Mouse (Mus musculus) E14TG2a.4 (cell line): ENCODE results near the gene Apoc2.

ENCODE experiments used
- CTCF ChIP-seq: conservative IDR thresholded peaks from 2 replicates; pipeline ENCODE4 v1.5.1; 2014; ENCODE audit warnings: low read length
- POU5F1 ChIP-seq: IDR thresholded peaks from 2 replicates; pipeline ENCODE4 v1.6.1; 2014; ENCODE audit warnings: low read length, borderline replicate concordance

- TF ChIP-seq CTCF (no peak), POU5F1 (no peak)
Observed at GRCm38 (mm10) chr7:19718297-19718952, 40.7 kb upstream of the Apoc2 start.
